Mouse (Mus musculus) duodenum, adult 2 months (tissue): ENCODE measurements around the gene Nlrc3. TPM values are rescaled to one million over a fixed set of nuclear protein-coding genes. Genes with fewer than 3 reads are reported as not detected.

Experiments
- polyA plus RNA-seq: library from polyadenylated mRNA; depleted of rRNA; stranded (reverse); fragments of >200 nt; gene quantifications from 2 replicates; pipeline ENCODE4 v1.2.3, GENCODE M21; 2012; ENCODE audit warnings: low replicate concordance; rRNA removed

Gene Nlrc3
- 3.6 and 3.9 TPM in 2 replicates for polyA plus RNA-seq

GRCm38 (mm10) chr16:3976251-3976671, at the start of gene Nlrc3:
Gene Nlrc3 (minus strand): TSS chr16:3976632.

DNA sequence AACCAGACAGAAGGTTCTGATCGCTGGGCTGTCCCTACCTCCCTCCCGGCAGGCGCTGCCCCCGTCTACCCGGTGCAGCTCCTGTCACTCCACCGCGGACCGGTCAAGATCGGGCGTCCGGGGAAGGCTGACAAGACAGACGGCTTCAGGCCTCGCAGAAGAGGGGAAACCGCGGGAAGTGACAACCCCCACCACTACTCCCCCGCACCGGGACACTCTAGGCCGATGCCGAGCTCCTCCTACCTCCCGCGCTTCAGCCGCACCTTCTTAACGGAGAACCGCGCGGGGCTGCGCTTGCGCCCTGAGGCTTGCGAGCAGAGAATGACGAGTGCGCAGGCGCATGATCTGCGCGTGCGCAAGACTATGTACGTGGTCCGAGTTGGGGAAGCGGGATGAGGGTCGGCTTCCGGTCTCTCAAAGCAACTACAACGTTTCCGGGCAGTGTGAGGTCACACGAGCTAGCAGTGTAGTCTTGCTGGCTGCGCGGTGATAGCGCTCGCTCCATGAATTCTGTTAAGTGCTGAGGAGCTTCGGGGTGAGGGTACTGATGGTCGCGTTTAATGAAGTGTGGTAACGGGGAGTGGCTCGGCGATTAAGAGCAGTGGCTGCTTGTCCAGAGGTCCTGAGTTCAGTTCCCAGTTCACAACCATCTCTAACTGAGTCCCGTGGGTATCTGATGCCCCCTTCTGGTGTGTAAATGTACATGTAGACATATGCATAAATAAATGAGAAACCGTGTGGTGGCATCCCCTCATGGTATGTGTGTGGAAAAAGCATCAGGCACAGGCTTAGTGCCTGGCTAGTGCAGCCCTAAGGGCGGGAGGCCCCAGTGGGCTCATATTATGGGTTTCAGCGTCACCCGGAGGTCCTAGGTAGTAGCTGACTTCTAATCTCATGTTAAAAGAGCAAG, 27.3 kb upstream of the Nlrc3 start, which contains the start of gene Slx4:
Slx4 (minus strand) TSS at position 282 of the 910 bp plus-strand sequence.

GRCm38 (mm10) chr16:3908537-3909111, 67.8 kb downstream of the Nlrc3 start, which contains the start of the genes 1700037C18Rik and Cluap1:
Gene 1700037C18Rik (minus strand): TSS chr16:3908689.
Gene Cluap1 (plus strand): TSS chr16:3908801.

Other genes starting within 250 kb of the Nlrc3 start
- 3.8 and 5.0 TPM in 2 replicates for gene Zfp263, start 232.5 kb downstream of the Nlrc3 start, polyA plus RNA-seq
- gene Olfr15, start 145.8 kb downstream of the Nlrc3 start, polyA plus RNA-seq, result not detected in 2 replicates
- gene Zfp174, start 129.4 kb downstream of the Nlrc3 start, polyA plus RNA-seq, result 0.18 and 0.47 TPM in 2 replicates
- 63.9 and 68.5 TPM in 2 replicates for gene Naa60, start 104.3 kb downstream of the Nlrc3 start, polyA plus RNA-seq
- gene Zfp597, start 92.1 kb downstream of the Nlrc3 start, polyA plus RNA-seq, result 0.78 and 0.83 TPM in 2 replicates
- gene Gm20695, start 92.0 kb downstream of the Nlrc3 start, polyA plus RNA-seq, result not detected in 2 replicates
- 9.4 and 13.7 TPM in 2 replicates for gene 1700037C18Rik, start 67.9 kb downstream of the Nlrc3 start, polyA plus RNA-seq
- gene Cluap1, start 67.8 kb downstream of the Nlrc3 start, polyA plus RNA-seq, result 2.4 and 3.1 TPM in 2 replicates
- gene Slx4, start 27.1 kb upstream of the Nlrc3 start, polyA plus RNA-seq, result 20.3 and 32.0 TPM in 2 replicates
- 28.5 and 730 TPM in 2 replicates for gene Dnase1, start 60.3 kb upstream of the Nlrc3 start, polyA plus RNA-seq
- gene Trap1, start 101.2 kb upstream of the Nlrc3 start, polyA plus RNA-seq, result 38.8 and 80.8 TPM in 2 replicates
- 14.3 and 20.5 TPM in 2 replicates for gene Crebbp, start 237.4 kb upstream of the Nlrc3 start, polyA plus RNA-seq